Mouse (Mus musculus) intestine, embryonic 16.5 days (tissue): ENCODE measurements around the gene Atr. TPM values are rescaled to one million over a fixed set of nuclear protein-coding genes. Genes with fewer than 3 reads are reported as not detected.

ENCODE experiments used
- ATAC-seq: fragments of 200-750 bp; cut with Nextera tagmentation; 2 replicates; pipeline ENCODE4 v1.8.0; 2017; ENCODE audit warnings: moderate TSS enrichment, moderate library complexity
- H3K27ac ChIP-seq: fragments of 300-500 bp; sonication (generic); 2 replicates; pipeline ENCODE4 v1.5.1; 2014; ENCODE audit warnings: mild to moderate bottlenecking, low read length
- H3K27me3 ChIP-seq: fragments of 300-500 bp; sonication (generic); replicated peaks from 2 replicates; pipeline ENCODE4 v1.6.1; 2014; ENCODE audit warnings: low read length, control low read depth, mixed read lengths; ENCODE audit not compliant: control insufficient read depth, insufficient read depth
- H3K36me3 ChIP-seq: fragments of 300-500 bp; sonication (generic); 2 replicates; pipeline ENCODE4 v1.6.1; 2014; ENCODE audit warnings: low read length, control low read depth; ENCODE audit not compliant: control insufficient read depth, insufficient read depth
- H3K4me1 ChIP-seq: fragments of 300-500 bp; sonication (generic); 2 replicates; pipeline ENCODE4 v1.6.1; 2014; ENCODE audit warnings: low read length, control low read depth, mixed read lengths; ENCODE audit not compliant: control insufficient read depth, insufficient read depth
- H3K4me2 ChIP-seq: fragments of 300-500 bp; sonication (generic); 2 replicates; pipeline ENCODE4 v1.6.1; 2014; ENCODE audit warnings: low read depth, low read length, control low read depth
- H3K4me3 ChIP-seq: fragments of 300-500 bp; sonication (generic); 2 replicates; pipeline ENCODE4 v1.5.1; 2014; ENCODE audit warnings: mild to moderate bottlenecking, low read length
- H3K9ac ChIP-seq: fragments of 300-500 bp; sonication (generic); 2 replicates; pipeline ENCODE4 v1.6.1; 2014; ENCODE audit warnings: low read depth, low read length
- H3K9me3 ChIP-seq: fragments of 300-500 bp; sonication (generic); 2 replicates; pipeline ENCODE4 v1.6.1; 2016; ENCODE audit warnings: low read length, control low read depth; ENCODE audit not compliant: control insufficient read depth
- WGBS: fragments of 180-500 bp; shearing (Covaris S2); extraction: QIAGEN DNeasy Blood & Tissue Kit; methylation state at CpG from one replicate; pipeline ENCODE4 v1.1.7; 2014; 5-methylcytosine and 5-hydroxymethylcytosine counted together
- polyA plus RNA-seq: library from polyadenylated mRNA; unstranded; fragments of >200 nt; fragmentation: Nextera tagmentation; extraction: Ambion mirVana; gene quantifications from 2 replicates; pipeline ENCODE4 v1.2.1, GENCODE M21; 2015

The Atr gene
- polyA plus RNA-seq, 1 experiment from 2014 or later: 7.8 TPM

DNA sequence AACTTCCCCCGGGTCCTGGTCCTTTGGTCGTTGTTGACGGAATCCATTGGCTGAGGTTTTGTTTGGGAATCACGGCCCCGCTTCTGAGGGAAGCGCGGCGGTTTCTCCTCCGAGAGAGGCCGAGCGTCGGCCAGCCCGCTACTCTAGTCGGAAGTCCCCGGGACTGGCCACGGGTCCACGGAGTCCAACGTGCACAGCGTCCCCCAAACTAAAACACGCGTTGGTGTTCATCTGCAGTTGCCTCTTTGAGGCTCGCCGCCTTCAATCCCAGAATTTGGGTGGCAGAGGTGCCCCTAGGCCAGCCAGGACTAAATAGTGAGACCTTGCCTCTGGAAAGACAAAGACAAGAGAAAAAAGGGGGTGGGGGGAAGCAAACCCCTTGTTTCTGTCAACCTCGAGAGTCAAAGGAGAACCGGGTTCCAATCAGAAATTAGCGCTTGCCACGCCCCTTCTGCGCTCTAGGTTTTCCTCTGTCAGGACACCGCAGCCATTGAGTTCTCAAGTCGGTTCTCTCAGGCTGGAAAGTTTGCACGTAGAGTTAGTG lies 702 bp downstream of the Atr start:
- Histone ChIP-seq H3K27me3 (no peaks in the 10 kb centered on the region), H3K4me1 (no peaks in the 10 kb centered on the region), H3K4me3 (peak overlapping the region; percentile 98), H3K36me3 (no peaks in the 10 kb centered on the region), H3K9me3 (no peaks in the 10 kb centered on the region), H3K4me2 (peak overlapping the region; percentile 88), H3K9ac (peak overlapping the region; percentile 85), H3K27ac (peak overlapping the region; percentile 33)
- ATAC-seq: peak; percentile 34
- under 1% methylated on average over 31 of the region's 31 CpGs for WGBS

DNA sequence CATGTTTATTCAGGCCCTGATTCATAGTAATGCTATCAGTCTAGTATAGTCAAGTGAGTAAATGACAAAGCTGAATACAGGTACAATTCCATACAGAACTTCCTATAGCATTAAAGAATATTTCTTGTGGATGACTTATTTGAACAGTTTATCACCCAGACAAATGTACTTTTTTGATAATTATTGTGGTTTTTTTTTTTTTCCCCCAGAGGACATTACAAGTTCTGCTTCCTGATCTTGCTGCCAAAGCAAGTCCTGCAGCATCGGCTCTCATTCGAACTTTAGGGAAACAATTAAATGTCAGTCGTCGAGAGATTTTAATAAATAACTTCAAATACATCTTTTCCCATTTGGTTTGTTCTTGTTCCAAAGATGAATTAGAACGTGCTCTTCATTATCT lies 20.8 kb downstream of the Atr start:
- H3K4me3 ChIP-seq: no peak overlapping the region
- no peaks in the 10 kb centered on the region for H3K27me3 ChIP-seq
- H3K36me3 ChIP-seq: no peaks in the 10 kb centered on the region
- WGBS: 74% methylated on average over 5 of the region's 5 CpGs
- ATAC-seq: no peak
- H3K9ac ChIP-seq: no peak overlapping the region
- H3K9me3 ChIP-seq: no peaks in the 10 kb centered on the region
- H3K4me2 ChIP-seq: no peak overlapping the region
- H3K27ac ChIP-seq: no peak overlapping the region
- H3K4me1 ChIP-seq: no peaks in the 10 kb centered on the region

DNA sequence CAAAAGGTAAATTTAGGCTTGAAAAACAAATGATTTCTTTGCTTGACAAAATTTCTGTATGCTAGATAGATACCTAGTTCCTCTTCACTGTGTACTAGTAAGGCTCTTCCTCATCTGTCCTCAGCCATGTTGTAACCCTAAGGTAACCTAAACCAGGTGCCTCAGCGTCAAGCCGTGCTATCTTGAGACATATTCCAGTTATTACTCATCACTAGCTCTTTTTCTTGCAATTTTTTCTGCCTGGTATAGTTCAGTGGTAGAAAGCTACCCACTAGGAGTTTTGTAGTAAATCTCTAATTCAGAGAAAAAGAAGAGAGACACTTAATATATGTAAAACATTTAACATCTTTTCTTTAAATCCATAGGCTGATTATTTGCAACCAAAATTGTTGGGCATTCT lies 25.4 kb downstream of the Atr start:
- 88% methylated on average over 2 of the region's 2 CpGs for WGBS
- ATAC-seq: no peak

DNA sequence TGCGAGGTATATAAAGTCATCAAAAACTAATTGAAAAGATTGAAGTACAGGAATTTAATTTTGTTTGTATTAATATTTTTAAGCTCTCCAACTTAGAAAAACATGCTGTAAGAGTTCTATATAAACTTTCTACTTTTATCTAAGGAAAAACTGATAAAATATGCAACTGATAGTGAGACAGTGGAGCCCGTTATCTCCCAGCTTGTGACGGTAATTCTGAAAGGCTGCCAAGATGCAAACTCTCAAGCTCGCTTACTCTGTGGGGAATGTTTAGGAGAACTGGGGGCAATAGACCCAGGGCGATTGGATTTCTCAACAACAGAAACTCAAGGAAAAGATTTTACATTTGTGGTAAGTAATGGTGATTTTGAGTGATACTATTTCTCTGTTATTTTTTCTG lies 40.0 kb downstream of the Atr start:
- no peak overlapping the region for H3K9ac ChIP-seq
- no peak overlapping the region for H3K4me2 ChIP-seq
- H3K4me1 ChIP-seq: no peaks in the 10 kb centered on the region
- no peaks in the 10 kb centered on the region for H3K9me3 ChIP-seq
- no peak for ATAC-seq
- no peak overlapping the region for H3K27ac ChIP-seq
- no peak overlapping the region for H3K4me3 ChIP-seq
- WGBS: 79% methylated on average over 5 of the region's 5 CpGs
- no peaks in the 10 kb centered on the region for H3K36me3 ChIP-seq
- H3K27me3 ChIP-seq: no peaks in the 10 kb centered on the region

More for the DNA sequence above, 25.4 kb downstream of the Atr start:
- H3K9ac ChIP-seq: no peak overlapping the region
- H3K4me2 ChIP-seq: no peak overlapping the region
- H3K27me3 ChIP-seq: no peaks in the 10 kb centered on the region
- H3K36me3 ChIP-seq: 0 out of 2 replicates have a peak, but pooled peaks cover 7% of the 10 kb centered on the region
- H3K27ac ChIP-seq: no peak overlapping the region
- H3K9me3 ChIP-seq: no peaks in the 10 kb centered on the region
- no peak overlapping the region for H3K4me3 ChIP-seq
- H3K4me1 ChIP-seq: no peaks in the 10 kb centered on the region

DNA sequence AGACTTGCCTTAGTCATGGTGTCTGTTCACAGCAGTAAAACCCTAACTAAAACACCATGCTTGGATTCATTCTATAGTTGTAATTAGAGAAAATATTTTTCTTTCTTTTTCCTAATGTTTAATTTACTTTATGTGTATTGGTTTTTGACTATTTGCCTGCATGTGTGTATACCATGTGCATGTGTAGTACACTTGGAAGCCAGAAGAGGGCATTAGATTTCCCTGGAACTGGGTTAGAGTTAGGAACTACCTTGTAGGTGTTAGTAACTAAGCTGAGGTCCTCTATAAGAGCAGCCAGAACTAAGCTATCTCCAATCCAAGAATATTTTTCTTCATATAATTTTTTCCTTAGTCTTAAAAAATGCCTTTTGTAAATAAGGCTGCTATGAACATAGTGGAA lies 75.5 kb downstream of the Atr start:
- no peak for ATAC-seq
- no peaks in the 10 kb centered on the region for H3K9me3 ChIP-seq
- H3K27me3 ChIP-seq: no peaks in the 10 kb centered on the region
- H3K27ac ChIP-seq: no peak overlapping the region
- H3K9ac ChIP-seq: no peak overlapping the region
- H3K36me3 ChIP-seq: no peaks in the 10 kb centered on the region
- no peak overlapping the region for H3K4me3 ChIP-seq
- H3K4me1 ChIP-seq: no peaks in the 10 kb centered on the region
- H3K4me2 ChIP-seq: no peak overlapping the region

DNA sequence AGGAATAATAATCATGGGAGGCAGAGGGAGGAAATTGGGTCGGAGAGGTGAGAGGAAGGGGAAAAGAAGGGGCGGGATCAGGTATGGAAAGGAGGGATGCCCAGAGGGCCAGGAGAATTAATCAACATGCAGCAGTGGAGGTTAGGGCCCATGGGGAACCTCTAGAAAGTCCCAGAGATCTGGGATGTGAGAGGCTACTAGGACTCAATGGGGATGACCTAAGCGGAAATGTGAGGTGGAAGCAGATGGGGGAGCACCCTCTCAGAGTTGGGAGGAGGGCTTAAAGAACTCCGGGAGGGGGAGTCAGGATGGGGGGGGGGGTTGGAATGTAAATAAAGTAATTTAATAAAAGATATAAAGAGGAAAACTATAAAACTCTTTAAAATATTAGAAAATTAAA lies 96.3 kb downstream of the Atr start:
- Histone ChIP-seq H3K27me3 (no peaks in the 10 kb centered on the region), H3K9ac (no peak overlapping the region), H3K4me3 (no peak overlapping the region), H3K36me3 (no peaks in the 10 kb centered on the region), H3K4me2 (peak overlapping the region; percentile 81), H3K27ac (no peak overlapping the region), H3K9me3 (no peaks in the 10 kb centered on the region), H3K4me1 (peaks cover 4% of the 10 kb centered on the region; the same call in 1 of the 2 replicates)
- 70% methylated on average over 4 of the region's 4 CpGs for WGBS
- no peak for ATAC-seq

DNA sequence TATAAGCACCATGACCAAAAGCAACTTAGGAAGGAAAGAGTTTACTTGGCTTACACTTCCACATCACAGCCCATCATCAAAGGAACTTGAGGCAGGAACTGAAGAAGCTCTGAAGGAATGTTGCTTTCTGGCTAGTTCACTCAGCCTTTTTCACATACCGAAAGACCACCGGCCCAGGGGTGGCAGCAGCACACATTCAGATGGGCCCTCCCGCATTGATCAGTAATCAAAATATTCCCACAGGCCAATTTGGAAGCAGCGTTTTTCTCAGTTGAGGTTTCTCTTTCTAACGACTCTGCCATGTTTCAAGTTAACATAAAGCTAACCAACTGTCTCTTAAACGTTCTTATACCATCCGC lies 96.8 kb downstream of the Atr start:
- Histone ChIP-seq H3K36me3 (no peaks in the 10 kb centered on the region), H3K4me2 (peak overlapping the region; percentile 81), H3K27me3 (no peaks in the 10 kb centered on the region), H3K4me3 (peak overlapping the region; percentile 100), H3K27ac (peak overlapping the region; percentile 59), H3K9ac (peak overlapping the region; percentile 100), H3K4me1 (peaks cover 5% of the 10 kb centered on the region), H3K9me3 (no peaks in the 10 kb centered on the region)
- WGBS: 0% methylated on average over 7 of the region's 7 CpGs
- peak; percentile 43 for ATAC-seq

DNA sequence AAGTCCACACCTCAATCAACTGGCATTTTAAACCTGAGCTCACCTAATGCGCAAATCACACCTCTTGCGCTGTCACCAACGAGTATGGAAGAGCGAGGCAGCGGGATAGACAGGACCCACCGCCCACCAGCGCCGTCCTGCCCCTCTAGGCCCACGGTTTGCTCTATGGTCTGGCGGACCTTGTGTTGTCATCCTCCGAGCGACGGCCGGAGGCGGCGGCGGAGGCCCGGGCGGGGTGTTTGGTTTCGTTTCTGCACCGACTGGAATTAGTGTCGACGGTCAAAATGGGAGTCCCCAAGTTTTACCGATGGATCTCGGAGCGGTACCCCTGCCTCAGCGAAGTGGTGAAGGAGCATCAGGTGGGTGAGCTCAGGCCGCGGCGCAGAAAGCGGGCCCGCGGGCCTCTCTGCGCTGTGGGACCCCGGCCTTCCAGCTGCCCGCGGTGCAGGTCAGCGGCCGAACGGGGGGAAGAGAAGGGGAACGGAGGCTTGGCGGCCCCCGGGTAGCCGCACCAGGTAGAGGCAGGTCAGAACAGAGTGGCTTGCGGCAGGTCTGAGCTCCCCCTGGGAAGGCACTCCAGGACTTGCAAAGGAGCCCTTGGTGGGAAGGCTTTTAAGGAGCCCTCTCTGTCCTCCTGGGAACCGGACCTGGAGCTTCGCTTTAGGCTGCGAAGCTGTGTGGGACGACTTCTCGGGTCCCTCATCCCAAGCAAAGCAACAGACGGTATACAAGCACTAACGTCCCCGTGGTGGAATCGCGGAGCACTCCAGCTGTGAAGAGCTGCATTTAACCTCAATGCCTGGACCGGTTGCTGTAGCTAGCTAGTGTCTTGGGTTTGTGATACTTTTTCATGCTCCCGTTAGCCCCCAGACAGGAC lies 97.4 kb downstream of the Atr start, which contains the start of gene Xrn1:
TSS of gene Xrn1 (plus strand) at position 176 of the 877 bp plus-strand sequence.
- no peaks in the 10 kb centered on the region for H3K27me3 ChIP-seq
- no peaks in the 10 kb centered on the region for H3K9me3 ChIP-seq
- peaks cover 11% of the 10 kb centered on the region for H3K4me1 ChIP-seq
- peak within 1 kb of the TSS; percentile 81 for H3K4me2 ChIP-seq
- H3K36me3 ChIP-seq: no peaks in the 10 kb centered on the region
- peak within 1 kb of the TSS; percentile 100 for H3K9ac ChIP-seq
- H3K4me3 ChIP-seq: peak within 1 kb of the TSS; percentile 100
- WGBS: under 1% methylated on average over 57 of the region's 57 CpGs
- peak within 1 kb of the TSS; percentile 93 for H3K27ac ChIP-seq
- peak; percentile 99 for ATAC-seq

DNA sequence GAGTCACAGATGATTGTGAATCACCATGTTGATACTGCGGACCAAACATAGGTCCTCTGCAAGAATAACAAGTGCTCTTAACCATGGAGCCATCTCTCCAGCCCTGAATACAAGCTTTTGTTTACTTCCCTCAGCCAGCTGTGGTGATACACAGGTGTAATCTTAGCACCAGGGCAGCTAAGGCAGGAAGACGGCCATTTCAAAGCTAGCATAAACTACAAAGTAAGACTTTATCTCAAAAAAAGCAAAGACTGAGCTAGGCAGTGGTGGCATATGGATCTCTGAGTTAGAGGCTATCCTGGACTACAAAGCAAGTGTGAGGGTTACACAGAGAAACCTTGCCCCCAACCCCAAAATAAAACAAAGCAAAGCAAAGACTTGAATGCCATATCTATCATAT lies 100.2 kb downstream of the Atr start:
- 83% methylated on average over 2 of the region's 2 CpGs for WGBS
- Histone ChIP-seq H3K4me2 (no peak overlapping the region), H3K27me3 (no peaks in the 10 kb centered on the region), H3K4me1 (peaks cover 11% of the 10 kb centered on the region), H3K36me3 (no peaks in the 10 kb centered on the region), H3K4me3 (no peak overlapping the region), H3K27ac (no peak overlapping the region), H3K9ac (no peak overlapping the region), H3K9me3 (no peaks in the 10 kb centered on the region)
- no peak for ATAC-seq
